Mouse (Mus musculus) bone marrow macrophage, adult 2 months (primary cell): ENCODE measurements around the gene Ntm.

Source experiments
- CTCF ChIP-seq: IDR thresholded peaks from 2 replicates; pipeline ENCODE4 v1.5.1; 2012; ENCODE audit warnings: low read depth, mild to moderate bottlenecking, low read length, moderate library complexity
- POLR2A ChIP-seq: IDR thresholded peaks from 2 replicates; pipeline ENCODE4 v1.6.1; 2012; ENCODE audit warnings: mild to moderate bottlenecking, low read depth, low read length, borderline replicate concordance

GRCm38 (mm10) chr9:29217951-29218350 is 745.0 kb downstream of the Ntm start:
- no peak for TF ChIP-seq CTCF
- TF ChIP-seq POLR2A, result no peak
